ENCODE assay signal across 15 mouse cellular contexts in genomic region chr9:110993281-110993709, GRCm38 (mm10). TPM values are rescaled to one million over a fixed set of nuclear protein-coding genes. Genes with fewer than 3 reads are reported as not detected.
DNase-seq lines count a peak whose midpoint lies in the region; TF ChIP-seq lines count a peak whose summit lies in the region.
"Had no signal": no experiment of that assay in that cellular context is flagged by ENCODE, and none has a peak within 500 bp of the region (broad histone marks: within the 10 kb centered on the region; RNA-seq: fewer than 3 reads in every experiment).

No protein-coding gene starts in this region.

- H3K9ac ChIP-seq in liver, adult 2 months (ENCODE audit: low read depth, low read length): no peak overlapping the region
- H3K9ac ChIP-seq: embryonic facial prominence, embryonic 13.5 days; heart, embryonic 15.5 days had no signal

- peaks cover 9% of the 10 kb centered on the region; the same call in 1 of the 2 replicates for H3K79me2 ChIP-seq in liver, adult 2 months (ENCODE audit: control insufficient read depth, insufficient read depth, low read length)

- 6% methylated on average over 3 of the region's 3 CpGs for WGBS in liver, adult 2 months
- 61% methylated on average over 3 of the region's 3 CpGs for WGBS in cerebellum, adult 2 months

- H3K36me3 ChIP-seq in liver, adult 2 months (ENCODE audit: control insufficient read depth, insufficient read depth, low read length): no peaks in the 10 kb centered on the region
- H3K36me3 ChIP-seq: embryonic facial prominence, embryonic 13.5 days; heart, embryonic 15.5 days had no signal

- H3K27me3 ChIP-seq in liver, adult 2 months (ENCODE audit: control insufficient read depth, insufficient read depth, low read length): no peaks in the 10 kb centered on the region
- no peaks in the 10 kb centered on the region for H3K27me3 ChIP-seq in cerebellum, adult 2 months (ENCODE audit: control insufficient read depth, insufficient read depth, low read length)
- H3K27me3 ChIP-seq: embryonic facial prominence, embryonic 13.5 days; heart, embryonic 15.5 days had no signal

- peak overlapping the region; percentile 76 for H3K27ac ChIP-seq in liver, adult 2 months (replicated peaks; ENCODE audit: insufficient read depth, low read depth, low read length)
- no peak overlapping the region for H3K27ac ChIP-seq in cerebellum, adult 2 months (ENCODE audit: insufficient read depth, low read length)
- H3K27ac ChIP-seq: embryonic facial prominence, embryonic 13.5 days; heart, embryonic 15.5 days; hindbrain, postnatal 0 days had no signal

- no peak for TF ChIP-seq CTCF in liver, adult 2 months (IDR thresholded peaks at IDR 0.05; ENCODE audit: low read depth, low read length)
- no peak for TF ChIP-seq CTCF in cerebellum, adult 2 months (IDR thresholded peaks at IDR 0.05; ENCODE audit: borderline replicate concordance, insufficient read depth, low read depth, low read length)

- peak; percentile 78 for DNase-seq in heart, adult 11 months
- no peak for DNase-seq in heart, adult 8-10 months (ENCODE audit: low spot score)
- DNase-seq in 3T3-L1 (ENCODE audit: low read depth, low spot score) (peak; percentile 74), adipocyte (ENCODE audit: low spot score) (peak; percentile 21)
- peak; percentile 97 for DNase-seq in liver, adult 2 months (ENCODE audit: extremely low read depth, low read depth, low spot score)
- no peak for DNase-seq in spleen, postnatal 14 days (ENCODE audit: low spot score in 2 of 2)
- no peak for DNase-seq in right cerebral cortex, adult 18-20 months
- DNase-seq in cerebellum, adult 2 months: no peak
- DNase-seq: cerebellum, adult 8-10 months; gastrocnemius, postnatal 14 days had no signal

- H3K4me1 ChIP-seq in liver, adult 2 months (ENCODE audit: control insufficient read depth, insufficient read depth, low read length): peaks cover 19% of the 10 kb centered on the region
- no peaks in the 10 kb centered on the region for H3K4me1 ChIP-seq in cerebellum, adult 2 months (ENCODE audit: control insufficient read depth, insufficient read depth, low read length)
- H3K4me1 ChIP-seq: embryonic facial prominence, embryonic 13.5 days had no signal

- no peak overlapping the region for H3K4me3 ChIP-seq in liver, adult 2 months (ENCODE audit: insufficient read depth, low read depth, low read length)
- H3K4me3 ChIP-seq in cerebellum, adult 2 months (replicated peaks; ENCODE audit: insufficient read depth, low read depth, low read length): no peak overlapping the region
- H3K4me3 ChIP-seq: embryonic facial prominence, embryonic 13.5 days; heart, embryonic 15.5 days had no signal

- TF ChIP-seq POLR2A in liver, adult 2 months (IDR thresholded peaks at IDR 0.05; ENCODE audit: extremely low read depth, insufficient read depth, low read length): no peak
- TF ChIP-seq POLR2A in cerebellum, adult 2 months (IDR thresholded peaks at IDR 0.05; ENCODE audit: borderline replicate concordance, insufficient read depth, low read length): no peak

RNA-seq across cellular contexts. Expression of gene Rtp3, which starts 2.9 kb away (rescaled TPM):
- total RNA-seq in heart, adult 8-10 months (2022): 1 to 10 TPM; 2.6 to 4.8 (median 3.7) TPM
- total RNA-seq in liver, adult 2 months (2014; rRNA removed): 14.5 and 19.8 TPM in 2 replicates
- polyA plus RNA-seq in liver, adult 2 months (2012; rRNA removed): 57.5 and 61.0 TPM in 2 replicates
- polyA plus RNA-seq in cerebellum, adult 2 months (2012; rRNA removed): 0.34 and 0.63 TPM in 2 replicates
- total RNA-seq: megakaryocyte, adult 5-6 weeks had no signal
- polyA plus RNA-seq: forebrain, embryonic 14.5 days; hindbrain, postnatal 0 days had no signal

RNA-seq across cellular contexts. Expression of gene Ltf, which starts 25.8 kb away (rescaled TPM):
- total RNA-seq in heart, adult 8-10 months (2022): 1 to 10 TPM in 1 of 4 experiments, not detected in 3; 6.7 TPM
- total RNA-seq in liver, adult 2 months (2014; rRNA removed): 0.37 and 0.47 TPM in 2 replicates
- 0.12 and 0.51 TPM in 2 replicates for polyA plus RNA-seq in liver, adult 2 months (2012; rRNA removed)
- 0.49 and 1.6 TPM in 2 replicates for polyA plus RNA-seq in cerebellum, adult 2 months (2012; rRNA removed)

RNA-seq across cellular contexts. Expression of gene Lrrc2, which starts 42.0 kb away (rescaled TPM):
- total RNA-seq in heart, adult 8-10 months (2022): 100 to 1,000 TPM; 286 to 346 (median 321) TPM
- 0.46 TPM in 1 of 2 replicates, not detected in the other for total RNA-seq in liver, adult 2 months (2014; rRNA removed)
- polyA plus RNA-seq in liver, adult 2 months (2012; rRNA removed): not detected in 2 replicates
- polyA plus RNA-seq in cerebellum, adult 2 months (2012; rRNA removed): 3.2 and 3.5 TPM in 2 replicates

RNA-seq across cellular contexts. Expression of gene Tdgf1, which starts 47.3 kb away (rescaled TPM):
- total RNA-seq in heart, adult 8-10 months (2022): not detected
- total RNA-seq in liver, adult 2 months (2014; rRNA removed): not detected in 2 replicates
- polyA plus RNA-seq in liver, adult 2 months (2012; rRNA removed): not detected in 2 replicates
- 7.2 and 7.5 TPM in 2 replicates for polyA plus RNA-seq in cerebellum, adult 2 months (2012; rRNA removed)
- total RNA-seq: gastrocnemius, postnatal 14 days; hindbrain, postnatal 0 days; megakaryocyte, adult 5-6 weeks had no signal
- polyA plus RNA-seq: forebrain, embryonic 14.5 days; heart, embryonic 15.5 days had no signal

Comparison
In these comparisons a context has a peak if more than half of its experiments do, and no peak if none do; other contexts are left out.
1. DNase-seq: peak in heart, adult 11 months (single experiment), 3T3-L1 (single experiment), adipocyte (single experiment) and liver, adult 2 months (single experiment); none in heart, adult 8-10 months (single experiment), spleen, postnatal 14 days (0 of 2), right cerebral cortex, adult 18-20 months (single experiment) and cerebellum, adult 2 months (0 of 2).
2. RNA of gene Lrrc2, which starts 42.0 kb away (total RNA-seq): 286 to 346 TPM in heart, adult 8-10 months; 0.46 TPM in liver, adult 2 months; every median in the first group is over 100 times any median in the second.